Mouse (Mus musculus): ENCODE data around the gene Olfr734. TPM values are rescaled to one million over a fixed set of nuclear protein-coding genes. Genes with fewer than 3 reads are reported as not detected.

Gene Olfr734
- not detected in 2 replicates for polyA plus RNA-seq (2015; fragmentation: Nextera tagmentation; extraction: Ambion mirVana)

DNA sequence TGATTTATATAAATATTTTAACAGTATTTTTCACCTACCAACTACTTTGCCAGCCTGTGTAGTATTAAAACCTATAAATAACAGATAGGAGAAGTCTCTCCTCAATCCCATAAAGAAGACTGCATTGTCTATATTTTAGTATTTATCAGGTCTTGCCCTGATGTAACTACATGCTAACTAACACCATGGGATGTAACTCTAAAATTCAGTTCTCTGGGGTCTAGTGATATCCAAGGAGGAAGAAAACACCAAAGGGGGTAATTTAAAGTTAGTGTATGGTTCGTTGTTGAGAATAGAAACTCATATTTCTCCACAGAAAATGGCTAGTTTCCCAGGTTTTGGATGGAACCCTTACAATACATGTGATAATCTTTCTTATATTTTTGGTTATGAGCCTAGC is at the start of gene Olfr734:
Gene Olfr734 (minus strand): TSS at position 101 of the 400 bp plus-strand sequence.
- Histone ChIP-seq H3K4me2 (replicated peaks; ENCODE audit: low read depth, low read length) (no peak within 1 kb of the TSS), H3K27ac (ENCODE audit: low read length) (no peak within 1 kb of the TSS), H3K9me3 (ENCODE audit: low read length) (no peaks in the 10 kb centered on the region), H3K27me3 (replicated peaks; ENCODE audit: insufficient read depth, low read length) (no peaks in the 10 kb centered on the region), H3K9ac (replicated peaks; ENCODE audit: low read depth) (no peak within 1 kb of the TSS), H3K4me1 (ENCODE audit: insufficient read depth, low read depth, low read length) (no peaks in the 10 kb centered on the region), H3K36me3 (ENCODE audit: insufficient read depth, low read length) (no peaks in the 10 kb centered on the region), H3K4me3 (ENCODE audit: low read depth, low read length) (no peak within 1 kb of the TSS)
- TF ChIP-seq EP300 (IDR thresholded peaks at IDR 0.05), result no peak
- TF ChIP-seq CTCF (IDR thresholded peaks at IDR 0.05), result no peak
- no peak for DNase-seq (ENCODE audit: low spot score)
- ATAC-seq, result no peak
- 36% methylated on average over 1 of the region's 1 CpGs for WGBS

DNA sequence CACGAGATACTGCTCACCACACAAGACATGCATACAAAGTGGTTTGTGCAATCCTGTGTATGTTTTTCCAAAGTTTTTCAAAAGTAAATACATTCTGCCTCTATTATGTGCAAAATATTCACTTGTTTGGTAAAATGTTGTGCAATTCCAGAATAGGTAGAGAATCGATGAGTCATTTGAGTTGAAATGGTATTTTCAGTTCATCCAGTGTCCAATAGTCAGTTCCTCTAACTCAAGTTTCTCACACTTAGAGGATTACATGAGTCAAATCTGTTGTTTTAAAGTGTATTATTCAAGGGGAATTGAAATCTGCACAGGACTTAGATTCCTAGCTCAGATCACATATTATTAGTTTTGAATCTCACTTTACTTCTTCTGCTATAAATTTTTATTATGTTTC is 37.0 kb upstream of the Olfr734 start:
- H3K4me2 ChIP-seq (replicated peaks; ENCODE audit: low read depth, low read length), result no peak overlapping the region
- H3K36me3 ChIP-seq (ENCODE audit: insufficient read depth, low read length), result no peaks in the 10 kb centered on the region
- DNase-seq (ENCODE audit: low spot score), result no peak
- H3K9ac ChIP-seq (replicated peaks; ENCODE audit: low read depth), result no peak overlapping the region
- H3K27me3 ChIP-seq (replicated peaks; ENCODE audit: insufficient read depth, low read length), result no peaks in the 10 kb centered on the region
- H3K4me1 ChIP-seq (ENCODE audit: insufficient read depth, low read depth, low read length), result no peaks in the 10 kb centered on the region
- ATAC-seq, result no peak
- no peaks in the 10 kb centered on the region for H3K9me3 ChIP-seq (ENCODE audit: low read length)
- H3K4me3 ChIP-seq (ENCODE audit: low read depth, low read length), result no peak overlapping the region
- TF ChIP-seq EP300 (IDR thresholded peaks at IDR 0.05), result no peak
- no peak for TF ChIP-seq CTCF (IDR thresholded peaks at IDR 0.05)
- WGBS, result 73% methylated on average over 2 of the region's 2 CpGs
- H3K27ac ChIP-seq (ENCODE audit: low read length), result no peak overlapping the region

DNA sequence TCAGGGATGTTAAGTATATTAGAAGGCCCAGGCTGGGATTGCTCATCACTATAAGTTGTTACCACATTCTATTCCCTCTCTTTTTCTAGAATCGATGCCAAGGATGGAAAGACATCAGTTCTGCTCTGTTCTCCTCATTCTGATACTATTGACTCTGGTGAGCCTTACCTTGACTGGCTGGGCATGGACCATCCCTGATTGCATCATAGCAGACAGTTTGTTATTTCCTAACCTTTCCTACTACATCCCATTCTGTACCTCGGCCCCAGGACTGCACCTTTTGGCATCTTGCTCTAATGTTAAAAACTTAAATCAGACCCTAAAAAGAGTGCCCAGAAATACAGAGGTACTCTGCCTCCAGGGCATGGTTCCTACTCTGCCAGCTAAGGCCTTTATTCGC is 33.9 kb upstream of the Olfr734 start:
- Histone ChIP-seq H3K36me3 (ENCODE audit: insufficient read depth, low read length) (no peaks in the 10 kb centered on the region), H3K9ac (replicated peaks; ENCODE audit: low read depth) (no peak overlapping the region), H3K4me2 (replicated peaks; ENCODE audit: low read depth, low read length) (no peak overlapping the region), H3K4me3 (ENCODE audit: low read depth, low read length) (no peak overlapping the region), H3K27me3 (replicated peaks; ENCODE audit: insufficient read depth, low read length) (no peaks in the 10 kb centered on the region), H3K4me1 (ENCODE audit: insufficient read depth, low read depth, low read length) (no peaks in the 10 kb centered on the region), H3K27ac (ENCODE audit: low read length) (no peak overlapping the region), H3K9me3 (ENCODE audit: low read length) (no peaks in the 10 kb centered on the region)
- ATAC-seq, result no peak
- WGBS, result 76% methylated on average over 3 of the region's 3 CpGs
- no peak for DNase-seq (ENCODE audit: low spot score)
- TF ChIP-seq EP300 (IDR thresholded peaks at IDR 0.05), result no peak
- TF ChIP-seq CTCF (IDR thresholded peaks at IDR 0.05), result no peak

GRCm38 (mm10) chr14:50357593-50357992 is 31.0 kb upstream of the Olfr734 start, which contains the start of gene Tlr11:
Gene Tlr11, plus strand, starts transcription at chr14:50357914.
- Histone ChIP-seq H3K4me2 (replicated peaks; ENCODE audit: low read depth, low read length) (no peak within 1 kb of the TSS), H3K4me3 (ENCODE audit: low read depth, low read length) (no peak within 1 kb of the TSS), H3K9ac (replicated peaks; ENCODE audit: low read depth) (no peak within 1 kb of the TSS), H3K36me3 (ENCODE audit: insufficient read depth, low read length) (no peaks in the 10 kb centered on the region), H3K27me3 (replicated peaks; ENCODE audit: insufficient read depth, low read length) (no peaks in the 10 kb centered on the region), H3K9me3 (ENCODE audit: low read length) (no peaks in the 10 kb centered on the region), H3K27ac (ENCODE audit: low read length) (no peak within 1 kb of the TSS), H3K4me1 (ENCODE audit: insufficient read depth, low read depth, low read length) (no peaks in the 10 kb centered on the region)
- DNase-seq (ENCODE audit: low spot score) (no peak), ATAC-seq (no peak)
- 71% methylated on average over 2 of the region's 2 CpGs for WGBS
- TF ChIP-seq EP300 (IDR thresholded peaks at IDR 0.05) (no peak), CTCF (IDR thresholded peaks at IDR 0.05) (no peak)

DNA sequence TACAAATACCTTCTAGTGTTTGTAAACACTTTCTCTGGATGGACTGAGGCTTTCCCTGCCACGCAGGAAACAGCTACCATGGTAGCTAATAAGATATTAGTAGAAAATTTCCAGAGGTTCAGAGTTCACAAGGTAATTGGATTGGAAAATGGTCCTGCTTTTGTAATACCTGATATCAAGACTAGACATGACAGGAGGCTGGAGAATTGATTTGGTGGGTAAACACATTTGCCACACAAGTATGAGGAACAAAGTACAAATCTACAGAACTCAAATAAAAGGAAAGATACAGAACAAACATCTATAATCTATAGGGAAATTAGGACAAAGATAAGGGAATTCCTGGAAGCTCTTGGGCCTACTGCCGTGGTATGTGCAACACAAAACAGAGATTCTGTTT is 30.2 kb upstream of the Olfr734 start:
- WGBS, result 45% methylated on average over 2 of the region's 2 CpGs
- H3K4me3 ChIP-seq (ENCODE audit: low read depth, low read length), result no peak overlapping the region
- H3K27ac ChIP-seq (ENCODE audit: low read length), result no peak overlapping the region
- DNase-seq (ENCODE audit: low spot score) (no peak), ATAC-seq (no peak)
- H3K9me3 ChIP-seq (ENCODE audit: low read length), result no peaks in the 10 kb centered on the region
- no peaks in the 10 kb centered on the region for H3K36me3 ChIP-seq (ENCODE audit: insufficient read depth, low read length)
- TF ChIP-seq CTCF (IDR thresholded peaks at IDR 0.05), result no peak
- no peak for TF ChIP-seq EP300 (IDR thresholded peaks at IDR 0.05)
- H3K27me3 ChIP-seq (replicated peaks; ENCODE audit: insufficient read depth, low read length), result no peaks in the 10 kb centered on the region
- no peak overlapping the region for H3K4me2 ChIP-seq (replicated peaks; ENCODE audit: low read depth, low read length)
- no peak overlapping the region for H3K9ac ChIP-seq (replicated peaks; ENCODE audit: low read depth)
- H3K4me1 ChIP-seq (ENCODE audit: insufficient read depth, low read depth, low read length), result no peaks in the 10 kb centered on the region

- no peaks in the 10 kb centered on the region for H3K27me3 ChIP-seq (replicated peaks; ENCODE audit: insufficient read depth, low read length)
- no peak overlapping the region for H3K4me3 ChIP-seq (ENCODE audit: low read depth, low read length)
- H3K4me2 ChIP-seq (replicated peaks; ENCODE audit: low read depth, low read length), result no peak overlapping the region
- H3K9ac ChIP-seq (replicated peaks; ENCODE audit: low read depth), result no peak overlapping the region
- no peaks in the 10 kb centered on the region for H3K36me3 ChIP-seq (ENCODE audit: insufficient read depth, low read length)
- 0 out of 2 replicates have a peak, but pooled peaks have one; percentile 8 for TF ChIP-seq CTCF (IDR thresholded peaks at IDR 0.05)
- TF ChIP-seq EP300 (IDR thresholded peaks at IDR 0.05), result no peak
- no peak overlapping the region for H3K27ac ChIP-seq (ENCODE audit: low read length)
- DNase-seq (ENCODE audit: low spot score) (no peak), ATAC-seq (no peak)
- 31% methylated on average over 3 of the region's 3 CpGs for WGBS
- no peaks in the 10 kb centered on the region for H3K9me3 ChIP-seq (ENCODE audit: low read length)
- no peaks in the 10 kb centered on the region for H3K4me1 ChIP-seq (ENCODE audit: insufficient read depth, low read depth, low read length)
These were observed 25.9 kb upstream of the Olfr734 start for GRCm38 (mm10) chr14:50352438-50352837.

DNA sequence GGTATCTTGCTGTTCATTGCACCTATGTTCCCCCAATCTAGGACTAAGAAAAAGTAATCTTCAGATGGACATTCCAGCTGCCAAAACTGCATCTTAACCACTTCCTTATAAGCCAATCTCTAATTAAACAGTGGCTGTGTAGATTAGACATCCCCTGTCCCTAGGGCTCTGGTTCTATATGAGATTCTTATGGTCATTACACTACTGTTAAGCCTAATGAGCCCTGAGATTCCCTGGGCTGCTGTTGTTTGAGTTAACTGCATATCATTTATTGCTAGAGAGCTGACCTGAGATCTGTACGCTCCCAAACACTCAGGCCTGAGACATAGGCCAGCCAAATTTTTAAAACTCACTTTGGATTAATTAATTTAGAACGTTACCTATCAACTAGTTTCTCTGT is 22.2 kb upstream of the Olfr734 start, which contains the start of gene Olfr735:
Gene Olfr735 (minus strand): TSS at position 77 of the 400 bp plus-strand sequence.
- DNase-seq (ENCODE audit: low spot score), result no peak
- TF ChIP-seq CTCF (IDR thresholded peaks at IDR 0.05), result no peak
- TF ChIP-seq EP300 (IDR thresholded peaks at IDR 0.05), result no peak
- WGBS, result 68% methylated on average over 2 of the region's 2 CpGs

More for the DNA sequence above, 22.2 kb upstream of the Olfr734 start, which contains the start of gene Olfr735:
- Histone ChIP-seq H3K4me2 (replicated peaks; ENCODE audit: low read depth, low read length) (no peak within 1 kb of the TSS), H3K27ac (ENCODE audit: low read length) (no peak within 1 kb of the TSS), H3K9me3 (ENCODE audit: low read length) (no peaks in the 10 kb centered on the region), H3K27me3 (replicated peaks; ENCODE audit: insufficient read depth, low read length) (no peaks in the 10 kb centered on the region), H3K4me1 (ENCODE audit: insufficient read depth, low read depth, low read length) (no peaks in the 10 kb centered on the region), H3K4me3 (ENCODE audit: low read depth, low read length) (no peak within 1 kb of the TSS), H3K9ac (replicated peaks; ENCODE audit: low read depth) (no peak within 1 kb of the TSS), H3K36me3 (ENCODE audit: insufficient read depth, low read length) (no peaks in the 10 kb centered on the region)
- no peak for ATAC-seq
